Mouse (Mus musculus): Measurements from ENCODE around the gene Tchhl1. TPM values are rescaled to one million over a fixed set of nuclear protein-coding genes. Genes with fewer than 3 reads are reported as not detected.
"Not testable (repeated sequence)": the region's sequence is repeated elsewhere in the genome, so short reads cannot be mapped to it uniquely, and the experiment has no call there.

Gene Tchhl1
- polyA plus RNA-seq (2015; fragmentation: Nextera tagmentation; extraction: Ambion mirVana) = not detected in 2 replicates

- no peak within 1 kb of the TSS for H3K4me3 ChIP-seq
- WGBS = 73% methylated on average over 5 of the region's 5 CpGs
- H3K9ac ChIP-seq (replicated peaks) = no peak within 1 kb of the TSS
- no peaks in the 10 kb centered on the region for H3K4me1 ChIP-seq
- no peak for ATAC-seq (replicated peaks)
- no peak within 1 kb of the TSS for H3K27ac ChIP-seq (replicated peaks)
- no peaks in the 10 kb centered on the region for H3K27me3 ChIP-seq
- H3K36me3 ChIP-seq = no peaks in the 10 kb centered on the region
- H3K9me3 ChIP-seq = no peaks in the 10 kb centered on the region
- H3K4me2 ChIP-seq (replicated peaks) = no peak within 1 kb of the TSS
Measured at GRCm38 (mm10) chr3:93468561-93468960, at the start of gene Tchhl1. Gene Tchhl1 (plus strand): TSS chr3:93468754.

- H3K27ac ChIP-seq (replicated peaks) = no peak overlapping the region
- H3K36me3 ChIP-seq = no peaks in the 10 kb centered on the region
- no peak overlapping the region for H3K4me2 ChIP-seq (replicated peaks)
- no peak overlapping the region for H3K9ac ChIP-seq (replicated peaks)
- H3K27me3 ChIP-seq = no peaks in the 10 kb centered on the region
- ATAC-seq (replicated peaks) = no peak
- H3K9me3 ChIP-seq = no peaks in the 10 kb centered on the region
- no peak overlapping the region for H3K4me3 ChIP-seq
- 23% methylated on average over 3 of the region's 3 CpGs for WGBS
- H3K4me1 ChIP-seq = no peaks in the 10 kb centered on the region
Measured at GRCm38 (mm10) chr3:93431673-93432072, 36.9 kb upstream of the Tchhl1 start.

- Histone ChIP-seq H3K4me3 (peak within 1 kb of the TSS; percentile 53), H3K9me3 (no peaks in the 10 kb centered on the region), H3K36me3 (no peaks in the 10 kb centered on the region), H3K4me2 (replicated peaks) (peak within 1 kb of the TSS; percentile 79; the same call in 1 of the 2 replicates), H3K9ac (replicated peaks) (no peak within 1 kb of the TSS), H3K4me1 (peaks cover 27% of the 10 kb centered on the region), H3K27ac (replicated peaks) (no peak within 1 kb of the TSS), H3K27me3 (peaks cover 31% of the 10 kb centered on the region)
- WGBS = 87% methylated on average over 1 of the region's 1 CpGs
- ATAC-seq (replicated peaks) = no peak
Measured at GRCm38 (mm10) chr3:93442030-93442429, 26.5 kb upstream of the Tchhl1 start, which contains the start of gene Tchh. Gene Tchh (plus strand): TSS chr3:93442330.

- no peaks in the 10 kb centered on the region for H3K36me3 ChIP-seq
- ATAC-seq (replicated peaks) = no peak
- peak overlapping the region; percentile 53 for H3K4me3 ChIP-seq
- peaks cover 34% of the 10 kb centered on the region for H3K4me1 ChIP-seq
- under 1% methylated on average over 38 of the region's 38 CpGs for WGBS
- H3K27me3 ChIP-seq = peaks cover 31% of the 10 kb centered on the region
- H3K9ac ChIP-seq (replicated peaks) = peak overlapping the region; percentile 47
- H3K27ac ChIP-seq (replicated peaks) = no peak overlapping the region
- peak overlapping the region; percentile 79 for H3K4me2 ChIP-seq (replicated peaks)
- H3K9me3 ChIP-seq = no peaks in the 10 kb centered on the region
Measured at GRCm38 (mm10) chr3:93443501-93444101, 25.0 kb upstream of the Tchhl1 start.

GRCm38 (mm10) chr3:93444343-93445164 lies 24.0 kb upstream of the Tchhl1 start:
- under 1% methylated on average over 56 of the region's 56 CpGs for WGBS
- Histone ChIP-seq H3K4me3 (peak overlapping the region; percentile 53), H3K27ac (replicated peaks) (peak overlapping the region; percentile 60), H3K4me2 (replicated peaks) (peak overlapping the region; percentile 79), H3K27me3 (peaks cover 32% of the 10 kb centered on the region), H3K9ac (replicated peaks) (peak overlapping the region; percentile 47), H3K36me3 (no peaks in the 10 kb centered on the region), H3K9me3 (no peaks in the 10 kb centered on the region), H3K4me1 (peaks cover 34% of the 10 kb centered on the region)
- peak; percentile 82 for ATAC-seq (replicated peaks)

- Histone ChIP-seq H3K9me3 (no peaks in the 10 kb centered on the region), H3K4me3 (peak overlapping the region; percentile 53), H3K4me1 (peaks cover 34% of the 10 kb centered on the region), H3K36me3 (no peaks in the 10 kb centered on the region), H3K4me2 (replicated peaks) (peak overlapping the region; percentile 79), H3K9ac (replicated peaks) (peak overlapping the region; percentile 47), H3K27me3 (peaks cover 39% of the 10 kb centered on the region), H3K27ac (replicated peaks) (peak overlapping the region; percentile 60)
- under 1% methylated on average over 36 of the region's 36 CpGs for WGBS
- ATAC-seq (replicated peaks) = peak; percentile 12
Measured at GRCm38 (mm10) chr3:93445165-93445705, 23.3 kb upstream of the Tchhl1 start.

DNA sequence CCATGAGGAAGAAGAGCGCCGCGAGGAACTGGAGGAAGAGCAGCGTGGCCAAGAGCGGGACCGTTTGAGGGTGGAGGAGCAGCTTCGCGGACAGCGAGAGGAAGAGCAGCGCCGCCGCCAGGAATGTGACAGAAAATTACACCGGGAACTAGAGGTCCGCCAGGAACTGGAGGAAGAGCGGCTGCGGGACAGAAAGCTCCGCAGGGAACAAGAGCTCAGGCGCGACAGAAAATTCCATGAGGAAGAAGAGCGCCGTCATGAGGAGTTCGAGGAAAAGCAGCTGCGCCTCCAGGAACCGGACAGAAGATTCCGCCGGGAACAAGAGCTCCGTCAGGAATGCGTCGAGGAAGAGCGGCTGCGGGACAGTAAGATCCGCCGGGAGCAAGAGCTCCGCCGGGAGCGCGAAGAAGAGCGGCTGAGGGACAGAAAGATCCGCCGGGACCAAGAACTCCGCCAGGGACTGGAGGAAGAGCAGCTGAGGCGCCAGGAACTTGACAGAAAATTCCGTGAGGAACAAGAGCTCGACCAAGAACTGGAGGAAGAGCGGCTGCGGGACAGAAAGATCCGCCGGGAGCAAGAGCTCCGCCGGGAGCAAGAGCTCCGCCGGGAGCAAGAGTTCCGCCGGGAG lies 22.3 kb upstream of the Tchhl1 start:
- ATAC-seq (replicated peaks) = no peak
- H3K4me3 ChIP-seq = peak overlapping the region; percentile 53
- no peaks in the 10 kb centered on the region for H3K9me3 ChIP-seq
- under 1% methylated on average over 54 of the region's 54 CpGs for WGBS
- peak overlapping the region; percentile 19 for H3K9ac ChIP-seq (replicated peaks)
- H3K4me2 ChIP-seq (replicated peaks) = peak overlapping the region; percentile 79
- no peaks in the 10 kb centered on the region for H3K36me3 ChIP-seq
- H3K27ac ChIP-seq (replicated peaks) = no peak overlapping the region
- peaks cover 34% of the 10 kb centered on the region for H3K4me1 ChIP-seq
- H3K27me3 ChIP-seq = peaks cover 33% of the 10 kb centered on the region

DNA sequence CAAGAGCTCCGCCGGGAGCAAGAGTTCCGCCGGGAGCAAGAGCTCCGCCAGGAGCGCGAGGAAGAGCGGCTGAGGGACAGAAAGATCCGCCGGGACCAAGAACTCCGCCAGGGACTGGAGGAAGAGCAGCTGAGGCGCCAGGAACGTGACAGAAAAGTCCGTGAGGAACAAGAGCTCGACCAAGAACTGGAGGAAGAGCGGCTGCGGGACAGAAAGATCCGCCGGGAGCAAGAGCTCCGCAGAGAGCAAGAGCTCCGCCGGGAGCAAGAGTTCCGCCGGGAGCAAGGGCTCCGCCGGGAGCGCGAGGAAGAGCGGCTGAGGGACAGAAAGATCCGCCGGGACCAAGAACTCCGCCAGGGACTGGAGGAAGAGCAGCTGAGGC lies 21.8 kb upstream of the Tchhl1 start:
- H3K36me3 ChIP-seq; H3K9me3 ChIP-seq; H3K27ac ChIP-seq (replicated peaks); ATAC-seq (replicated peaks): not testable (repeated sequence)
- Histone ChIP-seq H3K4me3 (peak overlapping the region; percentile 53), H3K27me3 (peaks cover 33% of the 10 kb centered on the region), H3K9ac (replicated peaks) (peak overlapping the region; percentile 19), H3K4me1 (peaks cover 34% of the 10 kb centered on the region), H3K4me2 (replicated peaks) (peak overlapping the region; percentile 79)
- under 1% methylated on average over 32 of the region's 32 CpGs for WGBS

DNA sequence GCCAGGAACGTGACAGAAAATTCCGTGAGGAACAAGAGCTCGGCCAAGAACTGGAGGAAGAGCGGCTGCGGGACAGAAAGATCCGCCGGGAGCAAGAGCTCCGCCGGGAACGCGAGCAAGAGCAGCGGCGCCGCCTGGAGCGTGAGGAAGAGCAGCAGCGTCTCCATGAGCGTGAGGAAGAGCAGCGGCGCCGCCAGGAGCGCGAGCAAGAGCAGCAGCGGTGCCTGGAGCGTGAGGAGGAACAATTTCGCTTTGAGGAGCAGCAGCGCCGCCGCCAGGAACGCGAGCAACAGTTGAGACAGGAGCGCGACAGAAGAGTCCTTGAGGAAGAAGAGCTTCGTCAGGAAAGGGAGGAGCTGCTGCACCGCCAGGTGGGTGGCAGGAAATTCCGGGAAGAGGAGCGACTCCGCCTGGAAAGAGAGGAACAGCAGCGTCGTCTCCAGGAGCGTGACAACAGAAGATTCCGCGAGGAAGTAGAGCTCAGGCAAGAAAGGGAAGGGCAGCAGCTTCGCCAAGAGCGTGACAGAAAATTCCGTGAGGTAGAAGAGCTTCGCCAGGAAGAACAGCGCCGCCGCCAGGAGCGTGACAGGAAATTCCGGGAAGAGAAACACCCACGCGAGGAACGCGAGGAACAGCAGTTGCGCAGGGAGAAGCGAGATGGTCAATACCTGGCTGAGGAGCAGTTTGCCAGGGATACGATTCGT lies 21.3 kb upstream of the Tchhl1 start:
- peaks cover 30% of the 10 kb centered on the region for H3K27me3 ChIP-seq
- peak; percentile 68 for ATAC-seq (replicated peaks)
- WGBS = under 1% methylated on average over 59 of the region's 59 CpGs

DNA sequence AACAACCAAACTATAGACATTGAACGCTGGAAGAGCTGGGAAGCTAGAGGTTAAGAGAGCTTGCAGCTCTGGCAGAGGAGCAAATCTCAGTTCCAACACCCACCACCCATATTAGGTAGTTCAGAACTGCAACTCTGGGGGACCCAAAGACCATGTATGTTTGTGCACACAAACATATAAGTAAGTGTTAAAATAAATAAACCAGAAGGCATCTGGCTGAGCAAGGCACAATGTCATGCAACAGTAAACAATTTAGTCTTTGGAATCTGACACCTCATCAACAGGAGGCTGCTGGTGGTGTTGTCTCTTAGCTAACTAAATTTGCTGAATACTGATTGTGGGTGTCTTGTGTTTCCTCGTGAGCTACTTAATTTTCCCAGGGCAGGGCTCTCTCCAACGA lies 2.0 kb upstream of the Tchhl1 start:
- Histone ChIP-seq H3K4me1 (no peaks in the 10 kb centered on the region), H3K27ac (replicated peaks) (no peak overlapping the region), H3K9me3 (no peaks in the 10 kb centered on the region), H3K36me3 (no peaks in the 10 kb centered on the region), H3K4me3 (no peak overlapping the region), H3K27me3 (no peaks in the 10 kb centered on the region), H3K9ac (replicated peaks) (no peak overlapping the region), H3K4me2 (replicated peaks) (no peak overlapping the region)
- no peak for ATAC-seq (replicated peaks)
- 73% methylated on average over 3 of the region's 3 CpGs for WGBS

More for the DNA sequence above, 21.3 kb upstream of the Tchhl1 start:
- Histone ChIP-seq H3K9ac (replicated peaks) (peak overlapping the region; percentile 19), H3K4me1 (peaks cover 34% of the 10 kb centered on the region), H3K27ac (replicated peaks) (0 out of 2 replicates have a peak overlapping the region, but pooled peaks have one; percentile 2), H3K36me3 (no peaks in the 10 kb centered on the region), H3K9me3 (no peaks in the 10 kb centered on the region), H3K4me3 (peak overlapping the region; percentile 53), H3K4me2 (replicated peaks) (peak overlapping the region; percentile 79)

- no peak for ATAC-seq (replicated peaks)
- 84% methylated on average over 4 of the region's 4 CpGs for WGBS
- Histone ChIP-seq H3K4me2 (replicated peaks) (no peak overlapping the region), H3K9ac (replicated peaks) (no peak overlapping the region), H3K36me3 (no peaks in the 10 kb centered on the region), H3K9me3 (no peaks in the 10 kb centered on the region), H3K4me3 (no peak overlapping the region), H3K27ac (replicated peaks) (no peak overlapping the region), H3K27me3 (no peaks in the 10 kb centered on the region), H3K4me1 (no peaks in the 10 kb centered on the region)
Measured at GRCm38 (mm10) chr3:93467130-93467529, 1.4 kb upstream of the Tchhl1 start.

Data from forebrain, embryonic 15.5 days (tissue).